In genomic region chr11:4451116-4451515, GRCm38 (mm10) we compare ENCODE assay signal across 9 mouse cellular contexts. TPM values are rescaled to one million over a fixed set of nuclear protein-coding genes. Genes with fewer than 3 reads are reported as not detected.
A peak's percentile ranks its signal among the peaks of the same experiment; 100 is the strongest.
DNase-seq lines count a peak whose midpoint lies in the region; ATAC-seq lines count a peak whose summit lies in the region.
"Had no signal": no experiment of that assay in that cellular context is flagged by ENCODE, and none has a peak within 500 bp of the region (broad histone marks: within the 10 kb centered on the region; RNA-seq: fewer than 3 reads in every experiment).

No protein-coding gene starts in this region.

- no peak overlapping the region for H3K9ac ChIP-seq in midbrain, embryonic 16.5 days (ENCODE audit: low read depth, low read length)
- no peak overlapping the region for H3K9ac ChIP-seq in liver, embryonic 11.5 days (ENCODE audit: low read depth, low read length)
- H3K9ac ChIP-seq: heart, embryonic 15.5 days had no signal

- peaks cover 9% of the 10 kb centered on the region; the same call in 1 of the 2 replicates for H3K4me1 ChIP-seq in midbrain, embryonic 10.5 days
- no peaks in the 10 kb centered on the region for H3K4me1 ChIP-seq in midbrain, embryonic 16.5 days (ENCODE audit: control insufficient read depth, insufficient read depth, low read length)
- no peaks in the 10 kb centered on the region for H3K4me1 ChIP-seq in liver, embryonic 11.5 days (replicated peaks; ENCODE audit: control insufficient read depth, insufficient read depth, low read length)

- peaks cover 3% of the 10 kb centered on the region; the same call in 1 of the 2 replicates for H3K27me3 ChIP-seq in midbrain, embryonic 10.5 days (ENCODE audit: low read depth, poor library complexity, severe bottlenecking)
- H3K27me3 ChIP-seq in midbrain, embryonic 16.5 days (ENCODE audit: control insufficient read depth, insufficient read depth, low read depth, low read length), result no peaks in the 10 kb centered on the region
- H3K27me3 ChIP-seq in liver, embryonic 11.5 days (replicated peaks; ENCODE audit: control insufficient read depth, insufficient read depth, low read length), result no peaks in the 10 kb centered on the region
- H3K27me3 ChIP-seq: heart, embryonic 15.5 days had no signal

- 25% methylated on average over 9 of the region's 9 CpGs for WGBS in midbrain, embryonic 10.5 days
- WGBS in midbrain, embryonic 16.5 days, result 27% methylated on average over 9 of the region's 9 CpGs
- 22% methylated on average over 9 of the region's 9 CpGs for WGBS in liver, embryonic 11.5 days

- no peak for ATAC-seq in midbrain, embryonic 16.5 days
- ATAC-seq in liver, embryonic 11.5 days (replicated peaks; ENCODE audit: low FRiP score), result no peak
- no peak for ATAC-seq in inflammation-experienced regulatory T-cells, adult 6 months

- H3K4me3 ChIP-seq in midbrain, embryonic 10.5 days, result no peak overlapping the region
- H3K4me3 ChIP-seq in midbrain, embryonic 16.5 days (ENCODE audit: low read depth, low read length), result no peak overlapping the region
- no peak overlapping the region for H3K4me3 ChIP-seq in liver, embryonic 11.5 days (ENCODE audit: low read depth, low read length)
- H3K4me3 ChIP-seq: heart, embryonic 15.5 days had no signal

- no peak overlapping the region for H3K27ac ChIP-seq in midbrain, embryonic 10.5 days (replicated peaks)
- no peak overlapping the region for H3K27ac ChIP-seq in midbrain, embryonic 16.5 days (ENCODE audit: low read length)
- no peak overlapping the region for H3K27ac ChIP-seq in liver, embryonic 11.5 days (ENCODE audit: low read depth, low read length)
- H3K27ac ChIP-seq: heart, embryonic 15.5 days had no signal

- DNase-seq in midbrain, embryonic 10.5 days (ENCODE audit: low spot score), result peak; percentile 70
- peak; percentile 61 for DNase-seq in T-cell, adult 2 months (ENCODE audit: low spot score)
- DNase-seq in embryo, embryonic 11 days, result peak; percentile 81
- peak; percentile 55 for DNase-seq in kidney, adult 9 months
- DNase-seq in liver, embryonic 11.5 days (ENCODE audit: low spot score), result peak; percentile 46
- DNase-seq in retina, postnatal 1 day, result peak; percentile 72

- H3K36me3 ChIP-seq in midbrain, embryonic 10.5 days, result no peaks in the 10 kb centered on the region
- no peaks in the 10 kb centered on the region for H3K36me3 ChIP-seq in midbrain, embryonic 16.5 days (ENCODE audit: control insufficient read depth, insufficient read depth, low read length)
- no peaks in the 10 kb centered on the region for H3K36me3 ChIP-seq in liver, embryonic 11.5 days (ENCODE audit: control insufficient read depth, insufficient read depth, low read length)
- H3K36me3 ChIP-seq: heart, embryonic 15.5 days had no signal

- H3K9me3 ChIP-seq in midbrain, embryonic 10.5 days (replicated peaks), result no peaks in the 10 kb centered on the region
- H3K9me3 ChIP-seq in midbrain, embryonic 16.5 days (replicated peaks; ENCODE audit: control insufficient read depth, low read length, poor library complexity, severe bottlenecking), result no peaks in the 10 kb centered on the region
- H3K9me3 ChIP-seq in liver, embryonic 11.5 days (ENCODE audit: control insufficient read depth, low read length), result no peaks in the 10 kb centered on the region
- H3K9me3 ChIP-seq: heart, embryonic 15.5 days had no signal

- H3K4me2 ChIP-seq in midbrain, embryonic 16.5 days (ENCODE audit: low read length), result no peak overlapping the region
- H3K4me2 ChIP-seq in liver, embryonic 11.5 days, result no peak overlapping the region
- H3K4me2 ChIP-seq: heart, embryonic 15.5 days had no signal

RNA-seq across cellular contexts. Expression of gene Hormad2, which starts 10.2 kb away (rescaled TPM):
- 0.17 and 0.22 TPM in 2 replicates for polyA plus RNA-seq in midbrain, embryonic 10.5 days (2016; fragmentation: Nextera tagmentation; extraction: Ambion mirVana)
- 0.09 and 0.34 TPM in 2 replicates for polyA plus RNA-seq in midbrain, embryonic 16.5 days (2015; fragmentation: Nextera tagmentation; extraction: Ambion mirVana)
- 1.4 and 1.9 TPM in 2 replicates for polyA plus RNA-seq in liver, embryonic 11.5 days (2014; fragmentation: Nextera tagmentation; extraction: Ambion mirVana)
- polyA plus RNA-seq in inflammation-experienced regulatory T-cells, adult 6 months (2017; shearing (Covaris generic)), result 1 to 10 TPM in 1 of 3 experiments, under 1 TPM in 2; 0.47 to 2.1 (median 0.60) TPM
